Mouse (Mus musculus) E14TG2a.4 (cell line): ENCODE measurements around the gene D6Ertd527e.

Experiments used
- H3K27me3 ChIP-seq: 2 replicates; pipeline ENCODE4 v1.6.1; 2014; ENCODE audit warnings: low read length, control low read depth; ENCODE audit not compliant: insufficient read depth
- H3K36me3 ChIP-seq: 2 replicates; pipeline ENCODE4 v1.6.1; 2014; ENCODE audit warnings: low read length, control low read depth; ENCODE audit not compliant: insufficient read depth
- H3K4me1 ChIP-seq: replicated peaks from 2 replicates; pipeline ENCODE4 v1.6.1; 2014; ENCODE audit warnings: low read depth, low read length, control low read depth
- H3K4me3 ChIP-seq: replicated peaks from 2 replicates; pipeline ENCODE4 v1.5.1; 2014; ENCODE audit warnings: mild to moderate bottlenecking, low read length
- H3K9me3 ChIP-seq: 2 replicates; pipeline ENCODE4 v1.6.1; 2014; ENCODE audit warnings: low read length, control low read depth
- CTCF ChIP-seq: conservative IDR thresholded peaks from 2 replicates; pipeline ENCODE4 v1.5.1; 2014; ENCODE audit warnings: low read length
- NANOG ChIP-seq: IDR thresholded peaks from 2 replicates; pipeline ENCODE4 v1.6.1; 2014; ENCODE audit warnings: borderline replicate concordance, low read length, mixed read lengths
- POU5F1 ChIP-seq: IDR thresholded peaks from 2 replicates; pipeline ENCODE4 v1.6.1; 2014; ENCODE audit warnings: low read length, borderline replicate concordance

The D6Ertd527e gene

GRCm38 (mm10) chr6:87119066-87119837 is 14.7 kb downstream of the D6Ertd527e start:
- Histone ChIP-seq H3K9me3 (no peaks in the 10 kb centered on the region), H3K4me1 (peaks cover 17% of the 10 kb centered on the region), H3K27me3 (no peaks in the 10 kb centered on the region), H3K4me3 (no peak overlapping the region), H3K36me3 (no peaks in the 10 kb centered on the region)
- TF ChIP-seq NANOG (no peak), CTCF (no peak), POU5F1 (no peak)

- TF ChIP-seq POU5F1 (no peak), CTCF (no peak), NANOG (no peak)
- no peaks in the 10 kb centered on the region for H3K36me3 ChIP-seq
- H3K4me1 ChIP-seq, result peaks cover 17% of the 10 kb centered on the region
- H3K4me3 ChIP-seq, result no peak overlapping the region
- no peaks in the 10 kb centered on the region for H3K27me3 ChIP-seq
- H3K9me3 ChIP-seq, result no peaks in the 10 kb centered on the region
Measured at GRCm38 (mm10) chr6:87119975-87120374, 15.4 kb downstream of the D6Ertd527e start.

- TF ChIP-seq CTCF, result peak; percentile 88
- no peak for TF ChIP-seq NANOG
- no peak for TF ChIP-seq POU5F1
- H3K36me3 ChIP-seq, result no peaks in the 10 kb centered on the region
- no peaks in the 10 kb centered on the region for H3K27me3 ChIP-seq
- no peaks in the 10 kb centered on the region for H3K9me3 ChIP-seq
- peaks cover 17% of the 10 kb centered on the region for H3K4me1 ChIP-seq
- H3K4me3 ChIP-seq, result no peak overlapping the region
Measured at GRCm38 (mm10) chr6:87120661-87121060, 16.1 kb downstream of the D6Ertd527e start.

GRCm38 (mm10) chr6:87121961-87122360 is 17.4 kb downstream of the D6Ertd527e start:
- no peak for TF ChIP-seq POU5F1
- Histone ChIP-seq H3K27me3 (no peaks in the 10 kb centered on the region), H3K4me3 (no peak overlapping the region)

GRCm38 (mm10) chr6:87123406-87123805 is 18.9 kb downstream of the D6Ertd527e start:
- H3K4me3 ChIP-seq, result no peak overlapping the region
- peaks cover 17% of the 10 kb centered on the region for H3K4me1 ChIP-seq
- H3K9me3 ChIP-seq, result no peaks in the 10 kb centered on the region
- no peaks in the 10 kb centered on the region for H3K36me3 ChIP-seq
- H3K27me3 ChIP-seq, result no peaks in the 10 kb centered on the region
- TF ChIP-seq CTCF (no peak), NANOG (no peak), POU5F1 (no peak)

More at GRCm38 (mm10) chr6:87121961-87122360, 17.4 kb downstream of the D6Ertd527e start:
- Histone ChIP-seq H3K4me1 (peaks cover 17% of the 10 kb centered on the region), H3K36me3 (no peaks in the 10 kb centered on the region), H3K9me3 (no peaks in the 10 kb centered on the region)

GRCm38 (mm10) chr6:87123973-87124372 is 19.4 kb downstream of the D6Ertd527e start:
- Histone ChIP-seq H3K4me1 (peaks cover 17% of the 10 kb centered on the region), H3K4me3 (no peak overlapping the region), H3K36me3 (no peaks in the 10 kb centered on the region), H3K9me3 (no peaks in the 10 kb centered on the region), H3K27me3 (no peaks in the 10 kb centered on the region)
- TF ChIP-seq POU5F1 (no peak), CTCF (no peak), NANOG (no peak)

GRCm38 (mm10) chr6:87127049-87127753 is 22.7 kb downstream of the D6Ertd527e start:
- H3K4me1 ChIP-seq, result peaks cover 5% of the 10 kb centered on the region; the same call in 1 of the 2 replicates
- no peaks in the 10 kb centered on the region for H3K27me3 ChIP-seq
- no peaks in the 10 kb centered on the region for H3K36me3 ChIP-seq
- H3K4me3 ChIP-seq, result no peak overlapping the region
- TF ChIP-seq POU5F1 (no peak), CTCF (no peak), NANOG (no peak)
- peaks cover 6% of the 10 kb centered on the region; the same call in 1 of the 2 replicates for H3K9me3 ChIP-seq

- H3K27me3 ChIP-seq, result no peaks in the 10 kb centered on the region
- no peaks in the 10 kb centered on the region for H3K4me1 ChIP-seq
- H3K9me3 ChIP-seq, result peaks cover 6% of the 10 kb centered on the region; the same call in 1 of the 2 replicates
- H3K4me3 ChIP-seq, result no peak overlapping the region
- H3K36me3 ChIP-seq, result no peaks in the 10 kb centered on the region
- TF ChIP-seq POU5F1 (no peak), NANOG (no peak), CTCF (no peak)
Measured at GRCm38 (mm10) chr6:87129861-87130260, 25.3 kb downstream of the D6Ertd527e start.

- Histone ChIP-seq H3K36me3 (no peaks in the 10 kb centered on the region), H3K4me3 (no peak overlapping the region), H3K9me3 (peaks cover 6% of the 10 kb centered on the region; the same call in 1 of the 2 replicates), H3K4me1 (no peaks in the 10 kb centered on the region), H3K27me3 (no peaks in the 10 kb centered on the region)
- no peak for TF ChIP-seq CTCF
- TF ChIP-seq POU5F1, result no peak
- TF ChIP-seq NANOG, result no peak
Measured at GRCm38 (mm10) chr6:87130628-87131027, 26.1 kb downstream of the D6Ertd527e start.
